ENCODE assay signal across 20 mouse cellular contexts in genomic region chr8:117066955-117067354, GRCm38 (mm10). TPM values are rescaled to one million over a fixed set of nuclear protein-coding genes. Genes with fewer than 3 reads are reported as not detected.
DNase-seq lines count a peak whose midpoint lies in the region; ATAC-seq and TF ChIP-seq lines count a peak whose summit lies in the region.
"Had no signal": no experiment of that assay in that cellular context is flagged by ENCODE, and none has a peak within 500 bp of the region (broad histone marks: within the 10 kb centered on the region; RNA-seq: fewer than 3 reads in every experiment).

No protein-coding gene starts in this region.

- no peak overlapping the region for H3K4me3 ChIP-seq in layer of hippocampus, adult 2 months
- H3K4me3 ChIP-seq: embryonic facial prominence, embryonic 12.5 days; heart, embryonic 10.5 days; hindbrain, embryonic 13.5 days; intestine, embryonic 15.5 days had no signal

- peak overlapping the region; percentile 46; the same call in 1 of the 2 replicates for H3K27ac ChIP-seq in layer of hippocampus, adult 2 months
- H3K27ac ChIP-seq: embryonic facial prominence, embryonic 12.5 days; heart, embryonic 10.5 days; hindbrain, embryonic 13.5 days; intestine, embryonic 15.5 days had no signal

- ATAC-seq in megakaryocyte, adult 5-6 weeks (ENCODE audit: poor library complexity, severe bottlenecking), result peak; percentile 92
- peak; percentile 47 for ATAC-seq in neutrophil, adult 5-6 weeks (ENCODE audit: extremely low read depth, insufficient number of reproducible peaks, low FRiP score, poor library complexity, severe bottlenecking)
- ATAC-seq: forebrain, embryonic 16.5 days; intestine, embryonic 15.5 days had no signal

- DNase-seq in layer of hippocampus, adult 2 months (ENCODE audit: low spot score in 2 of 2), result no peak
- no peak for DNase-seq in layer of hippocampus, postnatal 36 days
- DNase-seq in spleen, postnatal 10 days (ENCODE audit: low spot score in 2 of 2), result no peak
- no peak for DNase-seq in right cerebral cortex, postnatal 4 days
- DNase-seq in adrenal gland, postnatal 36 days, result no peak
- DNase-seq: adrenal gland, postnatal 14 days; cerebellum, adult 2 months; cerebellum, postnatal 10 days; embryo, embryonic 11 days; gastrocnemius, postnatal 25 days; heart, adult 18-20 months; heart, postnatal 10 days; heart, postnatal 4 days had no signal

- TF ChIP-seq CTCF in layer of hippocampus, adult 2 months (conservative IDR thresholded peaks at IDR 0.05), result no peak

RNA-seq across cellular contexts. Expression of gene Pkd1l2, which starts 15.3 kb away (rescaled TPM):
- total RNA-seq in layer of hippocampus, adult 2 months (2021), result under 1 TPM in 1 of 2 experiments, not detected in 1; 0.10 TPM
- total RNA-seq in layer of hippocampus, postnatal 36 days (2021), result under 1 TPM in 1 of 2 experiments, not detected in 1; 0.05 TPM
- total RNA-seq in megakaryocyte, adult 5-6 weeks (2015), result 0.04 and 0.07 TPM in 2 replicates
- total RNA-seq in megakaryocyte, adult 5-6 weeks (2017), result 0.04 and 0.08 TPM in 2 replicates
- total RNA-seq in neutrophil, adult 5-6 weeks (2017), result under 0.01 and 0.49 TPM in 2 replicates
- total RNA-seq in adrenal gland, postnatal 36 days (2021), result 1 to 10 TPM; 1.3 to 3.7 TPM
- total RNA-seq: heart, adult 18-20 months had no signal

RNA-seq across cellular contexts. Expression of gene Bco1, which starts 28.7 kb away (rescaled TPM):
- total RNA-seq in layer of hippocampus, adult 2 months (2021), result not detected
- under 1 TPM in 1 of 2 experiments, not detected in 1; 0.20 TPM for total RNA-seq in layer of hippocampus, postnatal 36 days (2021)
- total RNA-seq in megakaryocyte, adult 5-6 weeks (2015), result not detected in 2 replicates
- total RNA-seq in megakaryocyte, adult 5-6 weeks (2017), result not detected in 2 replicates
- not detected in 2 replicates for total RNA-seq in neutrophil, adult 5-6 weeks (2017)
- under 1 TPM; 0.30 to 0.79 TPM for total RNA-seq in adrenal gland, postnatal 36 days (2021)
- total RNA-seq: gastrocnemius, postnatal 25 days; heart, postnatal 4 days had no signal
